Mouse (Mus musculus) retina, embryonic 14.5 days (tissue): ENCODE data around the gene Drap1.
A peak's percentile ranks its signal among the peaks of the same experiment; 100 is the strongest.

Experiments used
- DNase-seq: peaks from one replicate; pipeline ENCODE4 v3.0.0-alpha.2; 2015; ENCODE audit warnings: low spot score

Gene Drap1

GRCm38 (mm10) chr19:5448354-5449150 is 23.8 kb upstream of the Drap1 start:
- DNase-seq, result no peak

- DNase-seq, result peak; percentile 61
Measured at GRCm38 (mm10) chr19:5447515-5448353, 23.0 kb upstream of the Drap1 start, which contains the start of gene Fosl1. TSS of gene Fosl1 (plus strand) at chr19:5447547.

DNA sequence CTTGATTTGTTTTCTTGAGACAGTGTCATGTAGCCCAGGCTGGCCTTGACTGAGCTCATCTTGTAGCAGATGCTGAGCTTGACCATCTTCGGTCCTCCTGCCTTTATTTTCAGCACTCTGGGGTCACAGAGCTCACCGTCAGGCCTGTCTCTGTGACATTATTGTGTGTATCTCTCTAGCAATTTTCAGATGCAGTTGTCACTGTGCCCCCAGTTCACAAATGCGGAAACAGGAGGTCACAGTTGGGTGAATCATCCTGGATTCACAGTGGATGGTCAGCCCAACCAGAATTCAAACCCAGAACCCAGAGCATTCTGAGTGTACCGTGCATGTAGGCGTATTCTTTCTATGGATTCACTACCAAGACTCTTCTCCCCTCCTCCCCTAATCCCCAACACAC is 21.0 kb upstream of the Drap1 start:
- no peak for DNase-seq

- no peak for DNase-seq
Measured at GRCm38 (mm10) chr19:5444954-5445353, 20.2 kb upstream of the Drap1 start.

- no peak for DNase-seq
Measured at GRCm38 (mm10) chr19:5444371-5444908, 19.7 kb upstream of the Drap1 start.

- no peak for DNase-seq
Measured at GRCm38 (mm10) chr19:5433951-5434350, 9.2 kb upstream of the Drap1 start.

DNA sequence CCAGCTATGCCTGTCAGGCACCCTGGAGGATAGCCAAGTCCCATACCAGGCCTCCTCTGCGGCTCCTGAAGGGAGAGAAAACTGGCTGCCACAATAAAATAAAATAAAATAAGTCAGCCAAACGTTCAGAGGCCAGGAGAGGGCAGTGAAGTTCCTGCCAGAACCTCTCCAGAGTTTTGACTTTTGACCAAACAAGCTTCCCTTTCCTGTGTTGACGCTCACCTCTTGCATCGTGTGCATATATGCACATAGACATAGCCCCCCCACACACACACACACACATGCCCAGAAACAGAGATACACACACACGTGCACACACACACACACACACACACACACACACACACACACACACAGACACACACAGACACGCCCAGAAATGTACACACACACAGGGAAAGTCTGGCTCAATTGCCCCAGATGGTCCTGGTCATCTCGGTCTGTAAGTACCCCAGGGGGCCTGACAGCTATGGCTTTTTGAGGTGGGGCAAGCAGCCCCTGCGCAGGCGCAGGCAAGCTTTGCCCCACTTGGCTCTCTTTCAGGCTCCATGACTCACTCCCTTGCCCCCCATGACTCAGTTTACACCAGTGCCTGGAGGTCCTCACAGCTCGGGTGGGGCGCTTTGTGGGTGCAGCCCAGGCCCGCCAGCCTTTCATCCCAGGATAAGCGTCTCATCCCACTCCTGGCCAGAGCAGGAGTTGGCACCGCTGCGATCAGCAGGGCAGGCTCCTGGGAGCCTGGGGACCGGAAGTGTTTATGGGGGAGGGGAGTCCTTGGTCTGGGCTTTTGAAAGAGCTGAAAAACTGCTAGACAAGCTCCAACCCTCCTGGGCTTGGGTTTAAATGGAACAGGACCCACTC is 8.4 kb upstream of the Drap1 start:
- DNase-seq, result peak; percentile 48

DNA sequence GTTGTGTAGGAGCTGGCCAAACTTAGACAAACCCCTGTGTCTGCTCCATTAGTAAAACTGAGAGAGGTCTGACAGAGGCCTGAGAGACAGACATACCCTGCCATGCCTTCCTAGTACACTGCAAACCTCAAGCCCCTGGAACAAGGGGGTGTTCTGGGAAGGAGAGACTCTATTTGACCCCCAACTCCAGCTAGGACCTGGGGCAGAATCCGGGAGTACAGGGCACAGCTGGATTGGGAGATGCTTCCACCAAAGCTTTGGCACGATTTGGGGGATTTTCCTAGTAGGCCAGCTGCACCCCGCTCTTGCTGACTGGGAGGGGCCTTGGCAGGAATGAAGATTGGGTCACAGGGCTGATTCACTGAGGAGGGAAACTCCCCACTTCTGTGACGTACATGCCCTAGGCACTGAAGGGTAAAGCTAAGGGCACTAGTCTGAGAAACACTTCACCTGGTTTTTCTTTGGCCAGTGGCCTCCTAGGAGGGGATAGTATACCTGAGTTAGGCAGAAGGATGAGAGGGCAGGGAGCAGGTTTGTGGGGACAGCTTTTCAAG is 7.2 kb upstream of the Drap1 start:
- DNase-seq, result no peak

GRCm38 (mm10) chr19:5430408-5430807 is 5.6 kb upstream of the Drap1 start:
- no peak for DNase-seq

DNA sequence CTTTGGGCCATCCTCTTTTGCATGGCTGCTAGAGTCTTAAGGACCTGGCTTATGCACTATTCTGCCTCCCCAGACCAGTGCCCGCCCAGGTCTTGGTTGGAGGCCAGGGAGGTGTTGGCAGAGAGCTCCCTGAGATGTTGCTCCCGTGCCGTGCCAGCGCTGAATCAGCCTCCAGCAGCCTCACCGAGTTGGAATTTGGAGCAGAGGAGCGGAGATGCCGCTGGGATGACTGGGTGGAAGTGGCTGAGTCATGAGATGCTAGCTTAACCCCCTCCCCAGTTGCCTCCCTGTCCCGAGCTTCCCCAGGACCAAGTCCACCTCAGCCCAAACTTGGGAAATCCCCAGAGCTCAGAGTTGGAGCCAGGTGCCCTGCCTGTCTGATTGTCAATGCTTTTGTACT is 5.0 kb upstream of the Drap1 start:
- DNase-seq, result no peak

DNA sequence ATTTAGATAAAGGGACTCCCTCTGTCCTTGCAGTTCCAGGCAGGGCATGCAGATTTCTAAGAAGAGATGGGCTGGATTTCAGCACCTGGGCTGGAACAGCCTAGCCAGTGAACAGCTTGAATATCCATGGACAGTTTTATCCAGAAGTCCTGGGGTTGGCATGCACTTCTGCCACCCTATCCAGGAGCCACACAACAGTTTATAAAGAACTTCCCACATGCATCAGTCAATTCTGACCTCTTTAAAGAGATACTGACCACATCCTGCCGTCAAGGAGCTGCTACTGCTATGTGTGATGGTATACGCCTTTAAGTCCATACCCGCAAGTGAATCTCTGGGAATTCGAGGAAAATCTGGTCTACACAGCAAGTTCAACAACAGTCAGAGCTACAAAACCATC is 4.4 kb upstream of the Drap1 start:
- DNase-seq, result no peak

DNA sequence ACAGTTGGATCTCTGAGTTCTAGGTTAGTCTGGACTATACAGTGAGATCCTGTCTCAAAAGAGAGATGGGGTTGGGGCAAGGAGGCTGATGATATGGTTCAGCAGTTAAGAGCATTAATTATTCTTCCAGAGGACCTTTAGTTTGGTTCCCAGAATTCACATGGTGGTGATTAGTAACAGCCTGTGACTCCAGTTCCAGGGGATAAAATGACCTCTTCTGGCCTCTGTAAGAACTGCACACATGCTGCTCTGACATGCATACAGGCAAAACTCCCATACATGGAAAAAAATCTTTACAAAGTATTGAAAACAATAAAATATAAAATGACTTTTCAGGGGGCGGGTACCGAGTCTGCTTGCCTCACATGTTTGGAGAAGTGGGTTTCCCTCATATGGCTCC is 3.3 kb upstream of the Drap1 start:
- peak; percentile 75 for DNase-seq

GRCm38 (mm10) chr19:5426640-5427290 is 2.0 kb upstream of the Drap1 start:
- DNase-seq, result no peak

DNA sequence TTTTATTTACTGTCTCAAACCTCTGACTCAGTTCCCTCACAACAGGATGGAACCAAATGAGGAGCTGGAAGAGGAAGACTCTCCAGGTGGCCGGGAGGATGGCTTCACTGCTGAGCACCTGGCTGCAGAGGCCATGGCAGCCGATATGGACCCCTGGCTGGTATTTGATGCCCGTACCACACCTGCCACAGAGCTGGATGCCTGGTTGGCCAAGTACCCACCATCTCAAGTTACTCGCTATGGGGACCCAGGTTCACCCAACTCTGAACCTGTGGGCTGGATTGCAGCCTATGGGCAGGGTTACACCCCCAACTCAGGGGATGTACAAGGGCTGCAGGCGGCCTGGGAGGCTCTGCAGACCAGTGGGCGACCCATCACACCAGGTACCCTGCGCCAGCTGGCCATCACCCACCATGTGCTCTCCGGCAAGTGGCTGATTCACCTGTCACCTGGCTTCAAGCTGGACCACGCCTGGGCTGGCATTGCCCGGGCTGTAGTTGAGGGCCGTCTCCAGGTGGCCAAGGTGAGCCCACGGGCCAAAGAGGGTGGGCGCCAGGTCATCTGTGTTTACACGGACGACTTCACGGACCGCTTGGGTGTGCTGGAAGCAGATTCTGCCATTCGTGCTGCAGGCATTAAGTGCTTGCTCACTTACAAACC is 1.3 kb upstream of the Drap1 start:
- DNase-seq, result no peak

GRCm38 (mm10) chr19:5424092-5424781 is 542 bp downstream of the Drap1 start:
- DNase-seq, result peak; percentile 73

DNA sequence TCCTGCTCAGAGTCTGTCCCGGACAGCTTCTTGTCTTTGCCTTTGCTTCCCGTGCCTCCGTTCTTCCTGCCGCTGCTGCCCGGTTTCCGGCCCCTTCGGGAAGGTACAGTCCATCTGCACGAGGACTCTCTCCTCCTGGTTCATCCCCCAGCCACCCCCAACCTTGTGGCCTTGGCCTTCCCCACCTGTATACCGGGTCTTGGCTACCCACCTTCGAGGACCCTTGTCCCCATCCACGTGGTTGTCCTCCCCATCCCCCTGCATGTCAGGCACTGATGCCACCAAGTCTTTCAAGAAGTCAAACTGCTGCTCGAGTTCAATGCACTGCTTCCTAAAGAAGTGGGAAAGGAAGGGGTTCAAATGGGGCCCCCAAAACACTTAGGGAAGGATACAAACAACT is 1.2 kb downstream of the Drap1 start:
- DNase-seq, result no peak

DNA sequence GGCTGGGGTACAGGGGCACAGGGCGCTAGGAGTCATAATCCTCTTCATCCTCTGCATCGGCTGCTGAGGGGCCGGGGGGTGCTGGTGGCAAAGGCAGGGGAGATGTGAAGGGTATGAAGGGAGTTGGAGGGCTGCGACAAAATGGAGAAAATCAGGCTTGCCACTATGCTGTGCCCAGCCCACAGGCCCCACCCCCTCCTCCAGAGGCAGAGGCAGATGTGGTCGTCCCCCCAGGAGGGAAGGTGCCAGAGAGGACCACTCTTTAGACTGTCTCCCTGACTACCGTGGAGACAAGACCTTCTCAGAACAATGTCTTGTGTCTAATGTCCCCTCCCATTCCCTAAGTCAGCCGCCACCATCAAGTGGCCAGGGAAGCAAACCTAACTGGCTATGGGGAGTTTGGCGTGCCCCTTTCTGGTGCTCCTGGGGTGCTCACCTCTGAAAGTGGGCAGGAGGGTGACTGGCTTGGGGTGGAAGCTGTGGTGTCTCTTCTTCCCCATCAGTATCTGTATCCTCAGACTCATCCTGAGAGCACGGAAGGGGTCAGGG is 1.8 kb downstream of the Drap1 start:
- no peak for DNase-seq

DNA sequence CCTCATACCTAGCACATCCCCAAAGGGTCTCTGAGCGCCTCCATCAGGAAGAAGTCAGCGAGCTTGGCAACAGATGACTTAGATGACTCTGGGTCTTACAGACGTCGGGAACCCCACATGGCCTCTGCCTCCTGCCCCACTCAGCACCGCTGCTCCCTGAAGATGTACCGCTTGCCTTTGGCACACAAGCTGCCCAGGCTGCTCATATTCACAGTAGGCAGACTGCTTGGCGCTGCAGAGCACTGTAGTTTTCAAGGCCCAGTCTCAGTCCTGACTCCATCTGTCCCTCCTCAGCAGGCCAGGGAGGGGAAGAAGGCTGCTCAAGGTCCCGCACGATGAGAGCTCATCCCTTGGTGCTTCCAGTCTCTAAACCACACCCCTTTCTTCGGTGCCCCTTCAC is 2.5 kb downstream of the Drap1 start:
- DNase-seq, result no peak

- no peak for DNase-seq
Measured at GRCm38 (mm10) chr19:5421784-5422183, 3.0 kb downstream of the Drap1 start.

GRCm38 (mm10) chr19:5420579-5420978 is 4.2 kb downstream of the Drap1 start:
- no peak for DNase-seq
